Mouse (Mus musculus) liver, postnatal 0 days (tissue): ENCODE measurements around the gene Phactr4. TPM values are rescaled to one million over a fixed set of nuclear protein-coding genes. Genes with fewer than 3 reads are reported as not detected.

Experiments
- ATAC-seq: fragments of 200-750 bp; cut with Nextera tagmentation; 2 replicates; pipeline ENCODE4 v1.8.0; 2017; ENCODE audit warnings: mild to moderate bottlenecking, moderate library complexity
- DNase-seq: peaks from one replicate; pipeline ENCODE4 v3.0.0-alpha.2; 2016
- H3K27ac ChIP-seq: fragments of 300-500 bp; sonication (generic); 2 replicates; pipeline ENCODE4 v1.5.1; 2014; ENCODE audit warnings: antibody characterized with exemption, moderate library complexity, mild to moderate bottlenecking, low read depth
- H3K27me3 ChIP-seq: fragments of 300-500 bp; sonication (generic); 2 replicates; pipeline ENCODE4 v1.6.1; 2014; ENCODE audit warnings: low read length, control low read depth, mixed read lengths; ENCODE audit not compliant: insufficient read depth
- H3K36me3 ChIP-seq: fragments of 300-500 bp; sonication (generic); replicated peaks from 2 replicates; pipeline ENCODE4 v1.6.1; 2014; ENCODE audit warnings: mild to moderate bottlenecking, control low read depth, low read length, moderate library complexity, mixed read lengths; ENCODE audit not compliant: insufficient read depth
- H3K4me1 ChIP-seq: fragments of 300-500 bp; sonication (generic); 2 replicates; pipeline ENCODE4 v1.6.1; 2014; ENCODE audit warnings: antibody characterized with exemption, mild to moderate bottlenecking, control low read depth; ENCODE audit not compliant: insufficient read depth
- H3K4me2 ChIP-seq: fragments of 300-500 bp; sonication (generic); 2 replicates; pipeline ENCODE4 v1.6.1; 2014; ENCODE audit warnings: low read depth, mild to moderate bottlenecking, low read length, moderate library complexity, mixed read lengths
- H3K4me3 ChIP-seq: fragments of 300-500 bp; sonication (generic); 2 replicates; pipeline ENCODE4 v1.5.1; 2014; ENCODE audit warnings: low read depth, low read length
- H3K9ac ChIP-seq: fragments of 300-500 bp; sonication (generic); replicated peaks from 2 replicates; pipeline ENCODE4 v1.6.1; 2014; ENCODE audit warnings: mild to moderate bottlenecking, moderate library complexity
- H3K9me3 ChIP-seq: fragments of 300-500 bp; sonication (generic); 2 replicates; pipeline ENCODE4 v1.6.1; 2016; ENCODE audit warnings: mild to moderate bottlenecking, control low read depth, low read length, mixed read lengths
- CTCF ChIP-seq: sonication (generic); IDR thresholded peaks from 2 replicates; pipeline ENCODE4 v1.5.1; 2016; ENCODE audit warnings: antibody characterized with exemption, low read depth
- EP300 ChIP-seq: IDR thresholded peaks from 2 replicates; pipeline ENCODE4 v1.6.1; 2016; ENCODE audit warnings: antibody characterized with exemption, low read depth, mild to moderate bottlenecking
- WGBS: fragments of 180-500 bp; shearing (Covaris S2); extraction: QIAGEN DNeasy Blood & Tissue Kit; methylation state at CpG from one replicate; pipeline ENCODE4 v1.1.7; 2014; ENCODE audit not compliant: insufficient replicate concordance; 5-methylcytosine and 5-hydroxymethylcytosine counted together
- polyA plus RNA-seq: library from polyadenylated mRNA; unstranded; fragments of >200 nt; fragmentation: Nextera tagmentation; extraction: Ambion mirVana; gene quantifications from 2 replicates; pipeline ENCODE4 v1.2.1, GENCODE M21; 2015

Gene Phactr4
- polyA plus RNA-seq, 1 experiment from 2014 or later = 7.7 TPM

DNA sequence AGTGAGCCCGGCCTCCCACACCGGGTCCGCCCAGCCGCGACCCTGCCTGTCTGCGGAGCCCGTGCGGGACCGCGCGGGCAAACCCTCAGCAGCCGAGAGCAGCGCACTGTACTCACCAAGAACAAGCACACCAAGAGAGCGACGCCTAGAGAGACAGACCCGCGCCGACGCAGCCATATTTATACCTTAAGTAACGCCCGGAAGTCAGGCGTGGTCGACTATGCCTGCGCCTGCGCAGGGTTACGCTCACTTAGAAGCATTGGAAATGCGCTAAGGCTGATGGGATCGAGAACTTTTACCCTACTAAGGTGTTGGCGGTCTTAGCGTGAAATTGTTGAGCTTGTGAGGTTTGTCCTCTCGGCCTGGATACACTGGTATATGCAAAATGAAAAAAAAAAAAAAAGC is 68.8 kb downstream of the Phactr4 start, which contains the start of gene Rcc1:
Gene Rcc1, minus strand, starts transcription at position 125 of the 405 bp plus-strand sequence.
- Histone ChIP-seq H3K9ac (peak within 1 kb of the TSS; percentile 86), H3K4me2 (peak within 1 kb of the TSS; percentile 69), H3K4me1 (peaks cover 32% of the 10 kb centered on the region), H3K27ac (peak within 1 kb of the TSS; percentile 97), H3K9me3 (no peaks in the 10 kb centered on the region), H3K4me3 (peak within 1 kb of the TSS; percentile 77), H3K27me3 (no peaks in the 10 kb centered on the region), H3K36me3 (peaks cover 25% of the 10 kb centered on the region)
- DNase-seq (peak; percentile 93), ATAC-seq (peak; percentile 90)
- under 1% methylated on average over 31 of the region's 31 CpGs for WGBS
- TF ChIP-seq EP300 = peak; percentile 17; the same call in 1 of the 2 replicates
- TF ChIP-seq CTCF = peak; percentile 42

DNA sequence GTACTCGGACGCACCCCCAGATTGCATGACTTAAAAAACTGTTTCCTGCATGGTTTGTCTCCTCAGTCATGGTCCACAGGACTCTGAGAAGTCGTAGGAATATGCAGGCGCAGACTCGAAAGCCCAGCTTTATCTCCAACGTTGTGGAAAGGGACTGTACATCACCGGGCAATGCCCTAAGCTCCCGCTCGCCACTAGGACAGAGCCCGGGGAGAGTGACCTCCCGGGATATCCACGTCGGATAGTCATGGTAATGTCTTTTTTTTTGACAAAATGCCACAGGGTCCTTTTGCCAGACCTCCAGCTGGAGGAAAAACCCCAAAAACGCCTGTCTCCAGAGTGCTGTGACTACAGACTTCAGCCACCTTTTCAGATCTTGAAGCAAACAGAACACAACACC is 69.5 kb downstream of the Phactr4 start:
- no peaks in the 10 kb centered on the region for H3K9me3 ChIP-seq
- 0% methylated on average over 14 of the region's 14 CpGs for WGBS
- peaks cover 19% of the 10 kb centered on the region for H3K36me3 ChIP-seq
- TF ChIP-seq EP300 (no peak), CTCF (no peak)
- H3K4me1 ChIP-seq = peaks cover 32% of the 10 kb centered on the region
- H3K27ac ChIP-seq = peak overlapping the region; percentile 97
- peak overlapping the region; percentile 77 for H3K4me3 ChIP-seq
- no peak for ATAC-seq
- no peaks in the 10 kb centered on the region for H3K27me3 ChIP-seq
- peak overlapping the region; percentile 69 for H3K4me2 ChIP-seq
- peak; percentile 36 for DNase-seq
- H3K9ac ChIP-seq = peak overlapping the region; percentile 86

DNA sequence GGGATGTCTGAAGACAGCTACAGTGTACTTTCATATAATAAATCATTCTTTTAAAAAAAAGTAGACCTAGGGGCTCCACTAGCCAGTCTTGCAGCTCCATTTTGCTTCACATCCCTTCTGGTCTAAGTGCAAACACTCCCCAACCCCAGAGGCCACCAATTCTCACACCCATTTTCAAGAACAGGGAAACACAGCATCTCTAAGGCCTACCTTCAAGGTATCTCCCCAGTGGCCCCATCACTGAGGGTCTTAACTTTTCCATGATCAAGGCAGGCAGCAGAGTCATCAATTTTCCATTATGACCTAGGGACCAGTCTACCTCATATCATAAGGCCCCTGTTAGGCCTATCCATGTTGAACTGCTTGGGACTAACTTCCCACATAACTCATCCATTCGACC is 70.9 kb downstream of the Phactr4 start:
- H3K27ac ChIP-seq = no peak overlapping the region
- no peaks in the 10 kb centered on the region for H3K9me3 ChIP-seq
- no peaks in the 10 kb centered on the region for H3K27me3 ChIP-seq
- H3K4me2 ChIP-seq = peak overlapping the region; percentile 69
- ATAC-seq (no peak), DNase-seq (no peak)
- no peak for TF ChIP-seq CTCF
- no peak for TF ChIP-seq EP300
- H3K9ac ChIP-seq = peak overlapping the region; percentile 86
- peak overlapping the region; percentile 77 for H3K4me3 ChIP-seq
- H3K4me1 ChIP-seq = peaks cover 28% of the 10 kb centered on the region
- 16% methylated on average over 1 of the region's 1 CpGs for WGBS
- H3K36me3 ChIP-seq = peaks cover 14% of the 10 kb centered on the region; the same call in 1 of the 2 replicates

DNA sequence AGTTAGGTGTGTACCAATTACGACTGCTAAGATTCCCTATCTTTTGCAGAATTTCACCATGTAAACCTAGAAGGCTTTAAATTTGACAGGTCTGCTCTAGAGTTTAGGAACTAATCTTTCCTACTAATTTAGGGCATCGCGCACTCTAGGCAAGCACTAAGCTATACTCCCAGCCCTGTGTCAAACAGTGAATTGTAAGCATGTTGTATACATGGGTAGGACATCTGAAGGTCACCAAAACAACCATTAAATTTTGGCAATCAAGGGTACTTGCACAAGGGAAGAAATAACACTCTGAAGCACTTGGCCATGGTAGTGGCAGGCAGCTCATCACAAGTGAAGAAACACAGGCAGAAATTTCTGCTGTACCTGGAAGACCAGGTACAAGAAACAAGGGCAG is 71.4 kb downstream of the Phactr4 start:
- DNase-seq (no peak), ATAC-seq (no peak)
- H3K27me3 ChIP-seq = no peaks in the 10 kb centered on the region
- WGBS = 75% methylated on average over 3 of the region's 3 CpGs
- H3K4me1 ChIP-seq = peaks cover 23% of the 10 kb centered on the region
- H3K4me2 ChIP-seq = no peak overlapping the region
- TF ChIP-seq EP300 = no peak
- TF ChIP-seq CTCF = no peak
- no peaks in the 10 kb centered on the region for H3K9me3 ChIP-seq
- no peak overlapping the region for H3K4me3 ChIP-seq
- H3K9ac ChIP-seq = no peak overlapping the region
- H3K36me3 ChIP-seq = peaks cover 10% of the 10 kb centered on the region; the same call in 1 of the 2 replicates
- H3K27ac ChIP-seq = no peak overlapping the region

DNA sequence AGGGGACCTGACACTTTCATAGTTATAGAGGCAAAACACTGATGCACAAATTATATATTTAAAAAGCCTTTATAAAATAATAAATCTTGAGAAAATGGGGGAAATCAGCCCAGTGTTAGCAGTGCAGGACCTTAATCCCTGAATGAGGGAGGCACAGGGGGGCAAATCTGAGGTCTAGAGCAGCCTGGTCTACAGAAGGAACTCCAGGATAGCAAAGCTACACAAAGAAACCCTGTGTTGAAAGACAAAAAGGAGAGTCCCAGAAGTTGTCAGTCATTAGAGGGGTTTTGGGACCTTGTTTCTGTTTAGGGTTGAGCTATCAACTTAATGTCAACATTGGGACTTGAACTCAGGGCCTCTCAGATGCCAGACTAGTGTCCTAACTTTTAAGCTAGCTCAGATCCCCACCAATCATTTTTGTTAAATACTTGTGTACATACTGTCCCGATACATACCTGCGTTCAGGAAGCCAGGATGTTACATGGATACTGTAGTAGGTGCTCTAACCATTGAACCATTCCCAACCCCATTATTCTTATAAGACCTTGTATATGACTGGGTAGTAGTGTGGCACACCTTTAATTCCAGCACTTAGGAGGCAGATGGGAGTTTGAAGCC is 72.1 kb downstream of the Phactr4 start:
- Histone ChIP-seq H3K27me3 (no peaks in the 10 kb centered on the region), H3K4me2 (no peak overlapping the region), H3K4me3 (no peak overlapping the region), H3K9me3 (no peaks in the 10 kb centered on the region), H3K9ac (no peak overlapping the region), H3K4me1 (peaks cover 19% of the 10 kb centered on the region), H3K36me3 (peaks cover 10% of the 10 kb centered on the region; the same call in 1 of the 2 replicates), H3K27ac (no peak overlapping the region)
- DNase-seq (no peak), ATAC-seq (no peak)
- no peak for TF ChIP-seq CTCF
- TF ChIP-seq EP300 = no peak
- 53% methylated on average over 2 of the region's 2 CpGs for WGBS

DNA sequence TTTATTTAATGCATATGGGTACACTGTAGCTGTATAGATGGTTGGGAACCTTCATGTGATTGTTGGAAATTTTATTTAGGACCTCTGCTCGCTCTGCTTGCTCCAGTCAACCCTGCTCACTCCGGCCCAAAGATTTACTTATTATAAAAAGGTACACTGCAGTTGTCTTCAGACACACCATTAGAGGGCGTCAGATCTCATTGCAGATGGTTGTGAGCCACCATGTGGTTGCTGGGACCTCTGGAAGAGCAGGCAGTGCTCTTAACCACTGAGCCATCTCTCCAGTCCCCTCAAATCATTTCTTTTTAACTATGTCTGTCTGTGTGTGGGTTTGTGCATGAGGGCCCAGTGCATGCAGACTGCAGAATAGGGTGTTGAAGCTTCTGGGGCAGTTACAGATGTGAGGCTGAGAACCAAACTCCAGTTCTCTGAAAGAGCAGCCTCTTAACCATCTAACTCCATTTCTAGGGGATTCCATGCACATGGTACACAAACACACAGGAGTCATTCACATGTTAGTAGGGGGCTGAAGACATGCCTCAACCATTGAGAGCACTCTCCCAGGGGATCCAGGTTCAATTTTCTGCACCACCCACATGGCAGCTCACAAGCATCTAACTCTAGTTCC is 72.7 kb downstream of the Phactr4 start:
- DNase-seq = no peak
- Histone ChIP-seq H3K4me2 (no peak overlapping the region), H3K36me3 (peaks cover 10% of the 10 kb centered on the region; the same call in 1 of the 2 replicates), H3K9ac (no peak overlapping the region), H3K9me3 (no peaks in the 10 kb centered on the region), H3K27me3 (no peaks in the 10 kb centered on the region), H3K27ac (no peak overlapping the region), H3K4me3 (no peak overlapping the region), H3K4me1 (peaks cover 24% of the 10 kb centered on the region)
- WGBS = 54% methylated on average over 3 of the region's 3 CpGs
- TF ChIP-seq EP300 (no peak), CTCF (peak; percentile 32)
- no peak for ATAC-seq
